Comparison of ENCODE assay signal across 8 mouse cellular contexts in genomic region chrX:159829192-159829852, GRCm38 (mm10).
A peak's percentile ranks its signal among the peaks of the same experiment; 100 is the strongest.
DNase-seq lines count a peak whose midpoint lies in the region; ATAC-seq lines count a peak whose summit lies in the region.

No protein-coding gene starts in this region.

- no peaks in the 10 kb centered on the region for H3K9me3 ChIP-seq in forebrain, embryonic 11.5 days (ENCODE audit: control insufficient read depth, low read length)
- no peaks in the 10 kb centered on the region for H3K9me3 ChIP-seq in forebrain, embryonic 10.5 days
- H3K9me3 ChIP-seq in forebrain, embryonic 12.5 days = no peaks in the 10 kb centered on the region
- H3K9me3 ChIP-seq in heart, embryonic 11.5 days (replicated peaks; ENCODE audit: control insufficient read depth, low read length) = no peaks in the 10 kb centered on the region

- H3K4me2 ChIP-seq in forebrain, embryonic 11.5 days (ENCODE audit: low read depth, low read length, severe bottlenecking) = no peak overlapping the region
- H3K4me2 ChIP-seq in forebrain, embryonic 12.5 days = no peak overlapping the region
- H3K4me2 ChIP-seq in heart, embryonic 11.5 days = no peak overlapping the region

- intact Hi-C loops in left cerebral cortex, postnatal 14 days (cut with DNase I) = no loop called here

- H3K9ac ChIP-seq in forebrain, embryonic 11.5 days (ENCODE audit: low read length) = no peak overlapping the region
- no peak overlapping the region for H3K9ac ChIP-seq in forebrain, embryonic 12.5 days
- H3K9ac ChIP-seq in heart, embryonic 11.5 days (ENCODE audit: low read depth, low read length) = no peak overlapping the region

- WGBS in forebrain, embryonic 11.5 days = 68% methylated on average over 6 of the region's 6 CpGs
- 65% methylated on average over 6 of the region's 6 CpGs for WGBS in forebrain, embryonic 10.5 days
- 66% methylated on average over 6 of the region's 6 CpGs for WGBS in forebrain, embryonic 12.5 days
- 71% methylated on average over 6 of the region's 6 CpGs for WGBS in heart, embryonic 11.5 days (ENCODE audit: insufficient replicate concordance)

- no peaks in the 10 kb centered on the region for H3K36me3 ChIP-seq in forebrain, embryonic 11.5 days (ENCODE audit: control insufficient read depth, insufficient read depth, low read length)
- H3K36me3 ChIP-seq in forebrain, embryonic 10.5 days (replicated peaks) = no peaks in the 10 kb centered on the region
- no peaks in the 10 kb centered on the region for H3K36me3 ChIP-seq in forebrain, embryonic 12.5 days (replicated peaks)
- no peaks in the 10 kb centered on the region for H3K36me3 ChIP-seq in heart, embryonic 11.5 days (ENCODE audit: control insufficient read depth, insufficient read depth, low read length)

- H3K27ac ChIP-seq in forebrain, embryonic 11.5 days (ENCODE audit: low read depth, low read length) = no peak overlapping the region
- H3K27ac ChIP-seq in forebrain, embryonic 10.5 days = no peak overlapping the region
- no peak overlapping the region for H3K27ac ChIP-seq in forebrain, embryonic 12.5 days
- H3K27ac ChIP-seq in heart, embryonic 11.5 days (ENCODE audit: low read depth, low read length) = no peak overlapping the region

- DNase-seq in forebrain, embryonic 11.5 days (ENCODE audit: low spot score) = no peak
- DNase-seq in forebrain, embryonic 10.5 days (ENCODE audit: extremely low spot score, low spot score) = no peak
- peak; percentile 49 to 53 for DNase-seq in left cerebral cortex, postnatal 14 days (ENCODE audit: low spot score in 2 of 2)
- no peak for DNase-seq in thymus, adult 18-20 months
- no peak for DNase-seq in ovary, postnatal 36 days (ENCODE audit: low spot score)

- H3K4me3 ChIP-seq in forebrain, embryonic 11.5 days (ENCODE audit: low read depth, low read length) = no peak overlapping the region
- H3K4me3 ChIP-seq in forebrain, embryonic 10.5 days = no peak overlapping the region
- H3K4me3 ChIP-seq in forebrain, embryonic 12.5 days (replicated peaks) = no peak overlapping the region
- no peak overlapping the region for H3K4me3 ChIP-seq in heart, embryonic 11.5 days (ENCODE audit: low read depth, low read length)

- peak; percentile 56; the same call in 1 of the 2 replicates for ATAC-seq in forebrain, embryonic 11.5 days (replicated peaks; ENCODE audit: low FRiP score)
- peak; percentile 85; the same call in 1 of the 2 replicates for ATAC-seq in forebrain, embryonic 12.5 days (ENCODE audit: low FRiP score)
- 0 out of 2 replicates have a peak, but pooled peaks have one; percentile 36 for ATAC-seq in neutrophil, adult 5-6 weeks (ENCODE audit: extremely low read depth, insufficient number of reproducible peaks, low FRiP score, poor library complexity, severe bottlenecking)
- ATAC-seq in heart, embryonic 11.5 days (replicated peaks; ENCODE audit: insufficient number of reproducible peaks, low FRiP score, low TSS enrichment) = no peak

- H3K27me3 ChIP-seq in forebrain, embryonic 11.5 days (ENCODE audit: control insufficient read depth, insufficient read depth, low read length) = peaks cover 2% of the 10 kb centered on the region; the same call in 1 of the 2 replicates
- peaks cover 89% of the 10 kb centered on the region for H3K27me3 ChIP-seq in forebrain, embryonic 10.5 days (ENCODE audit: poor library complexity, severe bottlenecking)
- peaks cover 20% of the 10 kb centered on the region for H3K27me3 ChIP-seq in forebrain, embryonic 12.5 days
- no peaks in the 10 kb centered on the region for H3K27me3 ChIP-seq in heart, embryonic 11.5 days (ENCODE audit: control insufficient read depth, insufficient read depth, low read length)

- no peaks in the 10 kb centered on the region for H3K4me1 ChIP-seq in forebrain, embryonic 11.5 days (replicated peaks; ENCODE audit: control insufficient read depth, insufficient read depth, low read length)
- no peaks in the 10 kb centered on the region for H3K4me1 ChIP-seq in forebrain, embryonic 10.5 days
- H3K4me1 ChIP-seq in forebrain, embryonic 12.5 days = 0 out of 2 replicates have a peak, but pooled peaks cover 5% of the 10 kb centered on the region
- no peaks in the 10 kb centered on the region for H3K4me1 ChIP-seq in heart, embryonic 11.5 days (ENCODE audit: control insufficient read depth, insufficient read depth, low read length)

Comparison
In these comparisons a context has a peak if more than half of its experiments do, and no peak if none do; other contexts are left out.
1. DNase-seq: peak in left cerebral cortex, postnatal 14 days (2 of 2); none in forebrain, embryonic 11.5 days (single experiment), forebrain, embryonic 10.5 days (single experiment), thymus, adult 18-20 months (0 of 2) and ovary, postnatal 36 days (single experiment).